11 mouse cellular contexts compared by ENCODE assay signal in genomic region chr12:71796517-71796916, GRCm38 (mm10). TPM values are rescaled to one million over a fixed set of nuclear protein-coding genes. Genes with fewer than 3 reads are reported as not detected.
A peak's percentile ranks its signal among the peaks of the same experiment; 100 is the strongest.
DNase-seq lines count a peak whose midpoint lies in the region; ATAC-seq lines count a peak whose summit lies in the region.
"Had no signal": no experiment of that assay in that cellular context is flagged by ENCODE, and none has a peak within 500 bp of the region (broad histone marks: within the 10 kb centered on the region; RNA-seq: fewer than 3 reads in every experiment).

No protein-coding gene starts in this region.

- DNase-seq in frontal cortex, postnatal 25 days (ENCODE audit: low spot score in 2 of 2) = no peak
- peak; percentile 72 for DNase-seq in embryonic facial prominence, embryonic 14.5 days (ENCODE audit: low spot score)
- DNase-seq in limb, embryonic 11.5 days (ENCODE audit: low spot score) = peak; percentile 78
- DNase-seq in adrenal gland, adult (ENCODE audit: inconsistent age in 2 of 2, low spot score in 1 of 2) = no peak
- DNase-seq: cerebellum, postnatal 14 days; left cerebral cortex, postnatal 4 days had no signal

- peaks cover 41% of the 10 kb centered on the region for H3K4me1 ChIP-seq in megakaryocyte, embryonic 14.5 days
- H3K4me1 ChIP-seq in embryonic facial prominence, embryonic 14.5 days (ENCODE audit: control insufficient read depth, insufficient read depth, low read length) = peaks cover 31% of the 10 kb centered on the region; the same call in 1 of the 2 replicates
- H3K4me1 ChIP-seq in limb, embryonic 11.5 days (ENCODE audit: control insufficient read depth, insufficient read depth, low read length) = peaks cover 12% of the 10 kb centered on the region

- peak overlapping the region; percentile 7 for H3K4me2 ChIP-seq in embryonic facial prominence, embryonic 14.5 days (ENCODE audit: low read depth, low read length)
- H3K4me2 ChIP-seq in limb, embryonic 11.5 days (ENCODE audit: low read depth, severe bottlenecking) = peak overlapping the region; percentile 36; the same call in 1 of the 2 replicates

- peaks cover 10% of the 10 kb centered on the region for H3K27me3 ChIP-seq in megakaryocyte, embryonic 14.5 days (replicated peaks)
- no peaks in the 10 kb centered on the region for H3K27me3 ChIP-seq in embryonic facial prominence, embryonic 14.5 days (replicated peaks; ENCODE audit: control insufficient read depth, insufficient read depth, low read length)
- no peaks in the 10 kb centered on the region for H3K27me3 ChIP-seq in limb, embryonic 11.5 days (ENCODE audit: control insufficient read depth, insufficient read depth, low read length)

- peak; percentile 41 for ATAC-seq in frontal cortex, adult (ENCODE audit: low TSS enrichment)
- no peak for ATAC-seq in megakaryocyte, adult 5-6 weeks (ENCODE audit: poor library complexity, severe bottlenecking)
- ATAC-seq in embryonic facial prominence, embryonic 14.5 days (ENCODE audit: low read depth) = peak; percentile 61; the same call in 1 of the 2 replicates
- 0 out of 2 replicates have a peak, but pooled peaks have one; percentile 72 for ATAC-seq in limb, embryonic 11.5 days (ENCODE audit: insufficient number of reproducible peaks, low FRiP score, low TSS enrichment, low read depth)
- ATAC-seq in megakaryocyte progenitor cell, adult 5-6 weeks (replicated peaks; ENCODE audit: poor library complexity) = no peak
- ATAC-seq: activated CD4-positive, CD25-positive, alpha-beta regulatory T cell, adult 4 months had no signal

- H3K4me3 ChIP-seq in megakaryocyte, embryonic 14.5 days (replicated peaks) = peak overlapping the region; percentile 77
- H3K4me3 ChIP-seq in embryonic facial prominence, embryonic 14.5 days (ENCODE audit: low read depth, low read length) = no peak overlapping the region
- no peak overlapping the region for H3K4me3 ChIP-seq in limb, embryonic 11.5 days (ENCODE audit: low read depth, low read length)

- H3K27ac ChIP-seq in embryonic facial prominence, embryonic 14.5 days (replicated peaks; ENCODE audit: low read depth, low read length) = no peak overlapping the region
- H3K27ac ChIP-seq in limb, embryonic 11.5 days (replicated peaks; ENCODE audit: low read depth, low read length) = no peak overlapping the region; the same call in 1 of the 2 replicates

- 3% methylated on average over 7 of the region's 7 CpGs for WGBS in embryonic facial prominence, embryonic 14.5 days
- WGBS in limb, embryonic 11.5 days = 4% methylated on average over 7 of the region's 7 CpGs

- H3K36me3 ChIP-seq in megakaryocyte, embryonic 14.5 days (replicated peaks; ENCODE audit: low read length) = no peaks in the 10 kb centered on the region
- H3K36me3 ChIP-seq in embryonic facial prominence, embryonic 14.5 days (ENCODE audit: control insufficient read depth, insufficient read depth, low read length) = no peaks in the 10 kb centered on the region
- no peaks in the 10 kb centered on the region for H3K36me3 ChIP-seq in limb, embryonic 11.5 days (ENCODE audit: control insufficient read depth, insufficient read depth, low read length)

- H3K9me3 ChIP-seq in megakaryocyte, embryonic 14.5 days = no peaks in the 10 kb centered on the region
- no peaks in the 10 kb centered on the region for H3K9me3 ChIP-seq in embryonic facial prominence, embryonic 14.5 days (ENCODE audit: control insufficient read depth, low read length)
- no peaks in the 10 kb centered on the region for H3K9me3 ChIP-seq in limb, embryonic 11.5 days (ENCODE audit: control insufficient read depth, low read length)

- H3K9ac ChIP-seq in embryonic facial prominence, embryonic 14.5 days (ENCODE audit: low read depth, low read length) = no peak overlapping the region
- no peak overlapping the region for H3K9ac ChIP-seq in limb, embryonic 11.5 days (ENCODE audit: low read length)

RNA-seq across cellular contexts. Expression of gene Daam1, which starts 34.4 kb away (rescaled TPM):
- 52.8 and 186 TPM in 2 replicates for polyA plus RNA-seq in megakaryocyte, embryonic 14.5 days (2012; ENCODE audit: insufficient read depth, low replicate concordance)
- 12.3 and 12.7 TPM in 2 replicates for total RNA-seq in megakaryocyte, adult 5-6 weeks (2015)
- total RNA-seq in megakaryocyte, adult 5-6 weeks (2017) = 14.6 and 18.0 TPM in 2 replicates
- 11.0 and 12.1 TPM in 2 replicates for polyA plus RNA-seq in embryonic facial prominence, embryonic 14.5 days (2014; fragmentation: Nextera tagmentation; extraction: Ambion mirVana)
- polyA plus RNA-seq in limb, embryonic 11.5 days (2014; fragmentation: Nextera tagmentation; extraction: Ambion mirVana) = 8.5 and 9.0 TPM in 2 replicates
- total RNA-seq in megakaryocyte progenitor cell, adult 5-6 weeks (2015) = 16.9 and 17.9 TPM in 2 replicates
- 17.5 and 17.7 TPM in 2 replicates for total RNA-seq in megakaryocyte progenitor cell, adult 5-6 weeks (2017)

Comparison
In these comparisons a context has a peak if more than half of its experiments do, and no peak if none do; other contexts are left out.
1. ATAC-seq: peak in frontal cortex, adult (single experiment), embryonic facial prominence, embryonic 14.5 days (single experiment) and limb, embryonic 11.5 days (single experiment); none in megakaryocyte, adult 5-6 weeks (single experiment) and megakaryocyte progenitor cell, adult 5-6 weeks (single experiment).
2. DNase-seq: peak in embryonic facial prominence, embryonic 14.5 days (single experiment) and limb, embryonic 11.5 days (single experiment); none in frontal cortex, postnatal 25 days (0 of 2) and adrenal gland, adult (0 of 2).